Mouse (Mus musculus): ENCODE data around the gene Dner. TPM values are rescaled to one million over a fixed set of nuclear protein-coding genes. Genes with fewer than 3 reads are reported as not detected.

Dner gene
- not detected in 2 replicates for total RNA-seq (2012; rRNA removed)
- not detected for polyA plus RNA-seq (2012; ENCODE audit: insufficient read depth in 1 of 2, insufficient read length in 2 of 2, low read depth in 1 of 2, low replicate concordance in 2 of 2, missing spikeins in 1 of 2)

GRCm38 (mm10) chr1:84695517-84696411 lies at the start of gene Dner:
TSS of gene Dner (minus strand) at chr1:84696221.
- Histone ChIP-seq H3K4me3 (ENCODE audit: control insufficient read depth in 1 of 2, insufficient read depth in 1 of 2, low read depth in 2 of 2, low read length in 2 of 2) (no peak within 1 kb of the TSS), H3K9me3 (replicated peaks; ENCODE audit: insufficient read depth, low read length) (no peaks in the 10 kb centered on the region), H3K27me3 (ENCODE audit: control insufficient read depth in 1 of 2, insufficient read depth in 2 of 2, low read length in 2 of 2) (no peaks in the 10 kb centered on the region; a peak in 1 of 4 replicates), H3K36me3 (ENCODE audit: control insufficient read depth in 1 of 2, insufficient read depth in 2 of 2, low read length in 2 of 2) (no peaks in the 10 kb centered on the region), H3K27ac (ENCODE audit: control insufficient read depth, low read depth, low read length) (no peak within 1 kb of the TSS), H3K9ac (ENCODE audit: control insufficient read depth, low read depth, low read length, poor library complexity, severe bottlenecking) (no peak within 1 kb of the TSS), H3K4me1 (ENCODE audit: control insufficient read depth in 1 of 2, insufficient read depth in 2 of 2, low read length in 2 of 2) (no peaks in the 10 kb centered on the region), H3K79me2 (ENCODE audit: control insufficient read depth, insufficient read depth, low read length, poor library complexity) (no peaks in the 10 kb centered on the region)
- TF ChIP-seq TAL1 (IDR thresholded peaks at IDR 0.05; ENCODE audit: low read length) (no peak), MAX (IDR thresholded peaks at IDR 0.05; ENCODE audit: low read length) (no peak), MYB (IDR thresholded peaks at IDR 0.05; ENCODE audit: low read depth, low read length) (no peak), HCFC1 (IDR thresholded peaks at IDR 0.05; ENCODE audit: low read depth, low read length) (no peak), RCOR1 (IDR thresholded peaks at IDR 0.05; ENCODE audit: low read depth, low read length) (no peak), SMC3 (IDR thresholded peaks at IDR 0.05; ENCODE audit: low read depth, low read length) (no peak), SIN3A (IDR thresholded peaks at IDR 0.05; ENCODE audit: low read length) (no peak), UBTF (IDR thresholded peaks at IDR 0.05; ENCODE audit: borderline replicate concordance, insufficient read depth, low read depth, low read length) (no peak), JUND (IDR thresholded peaks at IDR 0.05; ENCODE audit: low read depth, low read length) (no peak)
- DNase-seq (ENCODE audit: low read depth, low spot score), result peak; percentile 49

GRCm38 (mm10) chr1:84742156-84742555 lies 46.1 kb upstream of the Dner start:
- H3K4me1 ChIP-seq (ENCODE audit: control insufficient read depth in 1 of 2, insufficient read depth in 2 of 2, low read length in 2 of 2), result no peaks in the 10 kb centered on the region
- no peak overlapping the region for H3K27ac ChIP-seq (ENCODE audit: control insufficient read depth, low read depth, low read length)
- no peak overlapping the region for H3K4me3 ChIP-seq (ENCODE audit: control insufficient read depth in 1 of 2, insufficient read depth in 1 of 2, low read depth in 2 of 2, low read length in 2 of 2)
- H3K9ac ChIP-seq (ENCODE audit: control insufficient read depth, low read depth, low read length, poor library complexity, severe bottlenecking), result no peak overlapping the region
- no peaks in the 10 kb centered on the region for H3K27me3 ChIP-seq (ENCODE audit: control insufficient read depth in 1 of 2, insufficient read depth in 2 of 2, low read length in 2 of 2)
- no peaks in the 10 kb centered on the region for H3K79me2 ChIP-seq (ENCODE audit: control insufficient read depth, insufficient read depth, low read length, poor library complexity)
- TF ChIP-seq POLR2AphosphoS2 (IDR thresholded peaks at IDR 0.05; ENCODE audit: low read length), result no peak
- TF ChIP-seq MYC (IDR thresholded peaks at IDR 0.05; ENCODE audit: low read depth, low read length), result no peak
- no peak for TF ChIP-seq ZMIZ1 (IDR thresholded peaks at IDR 0.05; ENCODE audit: low read depth, low read length)
- TF ChIP-seq MAX (IDR thresholded peaks at IDR 0.05; ENCODE audit: low read length), result no peak
- TF ChIP-seq ZKSCAN1 (IDR thresholded peaks at IDR 0.05; ENCODE audit: low read depth, low read length), result no peak
- TF ChIP-seq ZC3H11A (IDR thresholded peaks at IDR 0.05; ENCODE audit: low read depth, low read length), result no peak
- TF ChIP-seq KAT2A (conservative IDR thresholded peaks at IDR 0.05; ENCODE audit: low read depth, low read length), result no peak
- TF ChIP-seq MXI1 (IDR thresholded peaks at IDR 0.05; ENCODE audit: low read depth, low read length), result no peak
- no peak for TF ChIP-seq BHLHE40 (IDR thresholded peaks at IDR 0.05; ENCODE audit: borderline replicate concordance, low read depth, low read length)
- no peak for TF ChIP-seq ZNF384 (IDR thresholded peaks at IDR 0.05; ENCODE audit: low read depth, low read length)
- no peak for TF ChIP-seq GABPA (IDR thresholded peaks at IDR 0.05; ENCODE audit: low read depth, low read length)
- TF ChIP-seq MEF2A (IDR thresholded peaks at IDR 0.05; ENCODE audit: extremely low read depth, insufficient replicate concordance, low read depth, low read length, poor library complexity, severe bottlenecking), result no peak
- no peak for TF ChIP-seq UBTF (IDR thresholded peaks at IDR 0.05; ENCODE audit: borderline replicate concordance, insufficient read depth, low read depth, low read length)
- TF ChIP-seq CHD1 (IDR thresholded peaks at IDR 0.05; ENCODE audit: low read depth, low read length), result no peak
- no peak for TF ChIP-seq USF1 (IDR thresholded peaks at IDR 0.05; ENCODE audit: low read depth, low read length)
- TF ChIP-seq JUND (IDR thresholded peaks at IDR 0.05; ENCODE audit: low read depth, low read length), result no peak
- TF ChIP-seq TAL1 (IDR thresholded peaks at IDR 0.05; ENCODE audit: low read length), result no peak
- H3K36me3 ChIP-seq (ENCODE audit: control insufficient read depth in 1 of 2, insufficient read depth in 2 of 2, low read length in 2 of 2), result peaks cover 3 to 29% of the 10 kb centered on the region in 2 experiments; a peak in 3 of 4 replicates
- H3K9me3 ChIP-seq (replicated peaks; ENCODE audit: insufficient read depth, low read length), result no peaks in the 10 kb centered on the region
- DNase-seq (ENCODE audit: low read depth, low spot score), result no peak

All from MEL (cell line).